Mouse (Mus musculus): ENCODE results near the gene Map1s. TPM values are rescaled to one million over a fixed set of nuclear protein-coding genes. Genes with fewer than 3 reads are reported as not detected.

The Map1s gene
- polyA plus RNA-seq, 1 experiment: 64.9 TPM

GRCm38 (mm10) chr8:70933036-70933435, 27.3 kb downstream of the Map1s start:
- DNase-seq (ENCODE audit: extremely low spot score in 1 of 2, low spot score in 1 of 2): no peak

- DNase-seq (ENCODE audit: extremely low spot score in 1 of 2, low spot score in 1 of 2): no peak
Measured at GRCm38 (mm10) chr8:70934786-70935185, 29.1 kb downstream of the Map1s start.

- DNase-seq (ENCODE audit: extremely low spot score in 1 of 2, low spot score in 1 of 2): no peak
Measured at GRCm38 (mm10) chr8:70937200-70937599, 31.5 kb downstream of the Map1s start.

GRCm38 (mm10) chr8:70941478-70941877, 35.7 kb downstream of the Map1s start:
- peak in 1 of 2 experiments; percentile 18 for DNase-seq (ENCODE audit: extremely low spot score in 1 of 2, low spot score in 1 of 2)

GRCm38 (mm10) chr8:70943187-70943586, 37.5 kb downstream of the Map1s start:
- no peak for DNase-seq (ENCODE audit: extremely low spot score in 1 of 2, low spot score in 1 of 2)

- DNase-seq (ENCODE audit: extremely low spot score in 1 of 2, low spot score in 1 of 2): no peak
Measured at GRCm38 (mm10) chr8:70949847-70950246, 44.1 kb downstream of the Map1s start.

- no peak for DNase-seq (ENCODE audit: extremely low spot score in 1 of 2, low spot score in 1 of 2)
Measured at GRCm38 (mm10) chr8:70960703-70961472, 55.2 kb downstream of the Map1s start.

- DNase-seq (ENCODE audit: extremely low spot score in 1 of 2, low spot score in 1 of 2): peak in 1 of 2 experiments; percentile 29
Measured at GRCm38 (mm10) chr8:70964159-70964558, 58.4 kb downstream of the Map1s start.

- DNase-seq (ENCODE audit: extremely low spot score in 1 of 2, low spot score in 1 of 2): no peak
Measured at GRCm38 (mm10) chr8:70964861-70965260, 59.1 kb downstream of the Map1s start.

Other genes with a start within 250 kb of the Map1s start
- gene Pgpep1, start 245.5 kb upstream of the Map1s start, polyA plus RNA-seq (2012; rRNA removed): 17.2 and 25.8 TPM in 2 replicates
- 113 and 128 TPM in 2 replicates for gene Lsm4, start 232.7 kb upstream of the Map1s start, polyA plus RNA-seq (2012; rRNA removed)
- gene Jund, start 207.0 kb upstream of the Map1s start, polyA plus RNA-seq (2012; rRNA removed): 226 and 228 TPM in 2 replicates
- 0.32 and 0.40 TPM in 2 replicates for gene Iqcn, start 202.5 kb upstream of the Map1s start, polyA plus RNA-seq (2012; rRNA removed)
- 0.12 TPM in 1 of 2 replicates, not detected in the other for gene Gm3336, start 187.4 kb upstream of the Map1s start, polyA plus RNA-seq (2012; rRNA removed)
- 4.6 and 5.1 TPM in 2 replicates for gene Pde4c, start 182.2 kb upstream of the Map1s start, polyA plus RNA-seq (2012; rRNA removed)
- gene Rab3a, start 151.3 kb upstream of the Map1s start, polyA plus RNA-seq (2012; rRNA removed): 1,054 and 1,113 TPM in 2 replicates
- gene Mpv17l2, start 145.0 kb upstream of the Map1s start, polyA plus RNA-seq (2012; rRNA removed): 47.6 and 60.6 TPM in 2 replicates
- gene Pik3r2, start 129.2 kb upstream of the Map1s start, polyA plus RNA-seq (2012; rRNA removed): 180 and 183 TPM in 2 replicates
- gene Mast3, start 100.9 kb upstream of the Map1s start, polyA plus RNA-seq (2012; rRNA removed): 178 and 202 TPM in 2 replicates
- gene Il12rb1, start 97.5 kb upstream of the Map1s start, polyA plus RNA-seq (2012; rRNA removed): 0.48 and 0.71 TPM in 2 replicates
- 24.6 and 27.8 TPM in 2 replicates for gene Arrdc2, start 66.2 kb upstream of the Map1s start, polyA plus RNA-seq (2012; rRNA removed)
- gene Kcnn1, start 42.7 kb upstream of the Map1s start, polyA plus RNA-seq (2012; rRNA removed): 25.2 and 27.9 TPM in 2 replicates
- 185 and 189 TPM in 2 replicates for gene Ccdc124, start 32.0 kb upstream of the Map1s start, polyA plus RNA-seq (2012; rRNA removed)
- gene Slc5a5, start 13.2 kb upstream of the Map1s start, polyA plus RNA-seq (2012; rRNA removed): 9.9 and 12.3 TPM in 2 replicates
- gene Rpl18a, start 8.5 kb upstream of the Map1s start, polyA plus RNA-seq (2012; rRNA removed): 1,785 and 1,788 TPM in 2 replicates

Measured in frontal cortex, adult 2 months (tissue).